Mouse (Mus musculus) frontal cortex, postnatal 10 days (tissue): ENCODE measurements at regions not wholly inside any gene's neighbourhood (a gene's known extent, or its start where the extent isn't known, plus 50 kb on each side); places are given as distances from the start of the nearest gene placed in this dataset.

Experiments
- DNase-seq, 2 experiments: peaks; one replicate each; pipeline ENCODE4 v3.0.0; 2022; ENCODE audit warnings: low spot score in 2 of 2, mixed read lengths in 1 of 2

DNA sequence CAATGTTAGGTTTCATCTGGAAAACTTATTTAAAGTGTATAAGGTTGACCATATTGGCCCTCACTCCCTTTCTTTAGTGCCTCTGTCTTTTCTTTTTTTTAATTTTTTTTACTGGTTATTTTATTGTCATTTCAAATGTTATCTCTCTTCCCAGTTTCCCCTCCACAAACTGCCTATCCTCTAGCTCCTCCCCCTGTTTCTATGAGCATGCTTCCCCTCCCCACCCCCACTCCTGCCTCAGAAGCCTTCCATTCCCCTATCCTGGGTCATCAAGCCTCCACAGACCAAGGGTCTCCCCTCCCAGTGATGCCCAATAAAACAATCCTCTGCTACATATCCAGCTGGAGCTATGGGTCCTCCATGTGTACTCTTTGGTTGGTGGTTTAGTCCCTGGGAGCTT, 2134.9 kb upstream of the Lrrc6 start:
- no peak for DNase-seq

DNA sequence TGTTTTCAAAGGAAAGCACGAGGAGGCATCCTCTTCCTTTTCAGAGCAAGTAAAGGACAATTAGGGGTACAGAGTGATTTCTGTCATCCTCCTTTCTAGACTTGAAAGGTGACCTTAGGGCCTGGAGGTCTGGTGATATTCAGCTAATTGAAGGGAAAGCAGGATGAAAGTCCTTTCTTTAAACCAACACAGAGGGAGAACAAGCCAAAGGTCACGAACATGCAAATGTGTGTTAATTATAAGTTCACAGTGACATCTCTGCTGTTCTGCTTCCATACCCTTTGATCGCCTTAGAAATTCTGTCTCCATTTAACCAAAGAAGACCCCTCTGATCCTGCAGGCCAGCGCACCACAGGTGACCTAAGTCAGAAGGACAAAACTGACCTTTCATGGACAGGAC, 2126.3 kb upstream of the Lrrc6 start:
- no peak for DNase-seq

DNA sequence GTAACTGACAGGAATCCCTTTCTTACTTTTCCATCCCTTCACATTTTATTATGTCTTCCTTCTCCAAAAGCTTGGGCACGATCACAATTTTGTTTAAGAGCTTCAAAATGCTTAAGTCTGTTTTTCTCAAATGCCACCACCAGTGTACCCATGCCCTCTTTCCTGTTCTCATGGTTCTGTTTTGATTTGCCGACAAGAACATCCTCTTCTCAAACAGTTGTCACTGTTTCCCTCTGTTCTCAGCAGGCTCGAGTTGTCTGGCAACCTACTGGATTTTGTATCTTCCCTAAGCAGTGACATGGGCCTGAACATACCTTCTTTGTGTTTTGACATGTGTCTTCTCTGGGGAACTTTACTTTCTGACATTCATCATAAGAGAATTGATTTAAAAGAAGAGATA, 2124.1 kb upstream of the Lrrc6 start:
- no peak for DNase-seq

DNA sequence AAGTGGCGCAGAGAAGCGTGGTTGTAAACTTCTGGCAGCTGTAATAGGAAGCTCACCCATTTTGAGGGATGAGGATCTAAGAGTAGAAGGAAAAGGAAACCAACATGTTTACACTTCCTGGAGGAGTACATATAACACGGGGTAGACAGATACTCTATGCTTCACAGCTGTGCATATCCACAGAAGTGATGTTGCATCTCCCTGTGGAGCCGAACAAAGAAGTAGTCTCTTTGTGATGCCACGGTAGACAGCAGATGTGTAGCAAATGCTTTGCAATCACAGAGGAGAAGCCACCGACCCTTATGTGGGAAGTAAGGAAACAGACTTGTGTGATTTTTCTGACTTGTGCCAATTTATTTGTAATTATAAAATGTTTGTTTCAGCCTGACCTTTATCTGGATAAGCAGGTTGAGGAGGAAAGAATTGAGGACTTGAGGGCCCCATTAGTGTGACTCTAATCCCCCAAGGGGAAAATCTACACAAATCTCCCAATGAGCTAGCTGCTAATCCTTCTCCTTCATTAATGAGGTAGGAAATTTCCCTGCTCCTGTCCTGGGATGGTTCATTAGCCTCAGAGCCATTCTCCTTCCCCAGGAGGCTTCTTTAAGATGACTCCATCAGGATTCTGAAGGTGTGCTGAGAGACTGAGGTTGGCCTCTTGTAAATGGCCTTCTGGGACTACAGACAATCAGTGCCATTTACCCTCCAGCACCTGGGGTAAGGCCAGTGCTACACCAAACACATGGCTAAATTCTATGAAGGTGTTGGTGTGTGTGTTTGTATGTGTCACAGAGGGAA, 2119.9 kb upstream of the Lrrc6 start:
- DNase-seq, result no peak

DNA sequence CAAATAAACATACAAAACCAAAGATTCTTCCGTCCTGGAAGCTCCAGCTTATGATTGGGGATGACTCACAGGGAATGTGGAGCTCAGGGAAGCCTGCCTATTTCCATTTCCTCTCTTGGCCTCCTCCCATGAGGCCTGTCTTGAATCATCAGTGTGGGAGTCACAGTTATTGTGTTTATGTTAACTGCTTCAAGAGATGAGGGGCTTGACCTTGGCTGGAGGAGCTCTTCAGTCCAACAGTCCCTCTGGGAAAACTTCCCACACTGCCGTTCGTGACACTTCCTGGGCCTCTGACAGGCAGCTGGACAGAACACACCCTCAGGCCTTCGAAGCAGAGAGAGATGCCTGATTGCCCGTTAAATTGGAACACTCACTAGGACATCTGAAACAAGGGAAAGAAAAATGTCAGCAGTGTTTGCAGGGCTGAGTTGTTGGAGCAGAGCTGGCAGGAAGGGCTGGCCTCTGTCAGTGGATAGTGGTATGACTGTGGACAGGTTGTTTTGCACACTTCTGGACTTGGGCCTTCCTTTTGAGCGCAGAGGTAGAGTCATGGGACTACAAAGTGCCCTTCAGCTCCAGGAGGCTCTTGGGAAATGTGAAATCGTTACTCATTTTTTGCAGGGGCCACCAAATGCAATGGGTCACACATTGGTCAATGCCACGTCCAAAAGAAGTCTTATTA, 2105.5 kb upstream of the Lrrc6 start:
- DNase-seq, result peak in 1 of 2 experiments; percentile 5

DNA sequence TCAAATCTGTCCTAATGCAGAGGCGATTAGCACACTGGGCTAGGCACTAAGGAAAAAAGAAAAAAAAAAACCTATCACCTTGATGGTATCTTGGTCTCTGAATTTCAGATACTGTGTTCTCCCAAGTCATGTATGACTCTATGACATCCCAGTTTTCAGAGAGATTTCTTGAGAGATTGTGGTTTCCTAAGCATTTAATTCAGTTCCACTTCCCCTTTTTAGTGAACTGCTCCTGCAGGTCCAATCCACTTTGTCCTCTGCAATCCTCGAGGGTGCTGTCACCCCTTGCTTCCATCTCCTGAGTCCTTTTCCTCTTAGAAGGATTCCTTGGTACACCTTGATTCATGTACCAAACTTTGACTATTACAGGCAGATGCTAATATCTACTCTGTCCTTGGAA, 2104.8 kb upstream of the Lrrc6 start:
- no peak for DNase-seq

DNA sequence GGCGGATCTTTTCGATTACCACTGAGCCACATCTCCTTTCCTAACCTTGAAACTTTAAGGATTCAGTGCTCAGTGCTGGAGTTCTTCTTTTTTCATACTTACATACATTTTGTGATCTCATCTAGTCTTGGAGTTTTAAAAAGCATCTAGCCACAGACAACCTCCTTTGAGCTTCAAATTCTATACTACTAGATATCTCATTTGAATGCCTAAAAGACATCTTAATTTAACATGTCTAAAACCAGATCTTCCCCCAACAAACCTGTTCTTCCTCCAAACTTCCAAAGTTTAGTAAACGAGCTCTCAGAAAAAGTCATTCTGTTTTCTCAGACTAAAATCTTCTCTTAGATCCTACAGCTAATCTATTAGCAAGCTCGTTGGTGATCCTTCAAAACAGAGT, 2081.5 kb upstream of the Lrrc6 start:
- no peak for DNase-seq

DNA sequence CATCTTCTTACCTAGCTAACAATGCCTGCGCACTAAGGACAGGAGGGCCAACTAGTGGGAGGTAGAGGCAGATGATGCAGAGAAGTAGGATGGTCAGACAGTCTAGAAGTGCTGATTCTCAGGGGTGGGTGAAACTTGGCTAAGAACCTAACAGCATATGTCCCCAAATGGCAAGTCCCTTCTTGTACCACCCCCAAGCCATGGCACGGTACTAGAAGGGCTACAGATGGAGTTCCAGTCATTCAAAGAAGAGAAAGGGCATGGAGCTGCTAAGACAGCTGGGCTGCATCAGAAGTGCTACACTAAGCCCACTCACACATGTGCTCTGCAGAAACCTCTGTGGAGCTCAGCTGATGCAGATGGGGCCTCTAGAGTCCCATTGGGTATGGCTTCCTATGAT, 2078.8 kb upstream of the Lrrc6 start:
- peak in 1 of 2 experiments; percentile 28 for DNase-seq

DNA sequence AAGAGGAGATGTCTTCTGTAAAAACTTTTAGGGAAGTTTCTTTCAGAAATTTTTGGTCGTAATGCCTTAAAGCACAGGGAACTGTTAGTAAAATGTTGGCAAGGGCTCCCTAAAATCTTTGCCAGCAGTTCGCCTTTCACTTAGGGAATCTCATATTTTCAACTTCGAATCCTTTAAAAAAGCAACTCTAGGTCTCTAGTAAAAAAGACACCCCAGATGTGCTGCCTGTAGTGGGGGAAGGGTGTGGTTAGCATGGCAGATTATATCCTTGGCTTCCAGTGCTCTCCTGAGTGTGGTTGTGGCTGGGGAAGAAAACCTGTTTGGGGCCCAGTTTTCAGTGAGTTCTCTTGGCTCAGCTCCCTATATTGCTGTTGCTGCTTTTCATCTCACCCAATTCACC, 2059.9 kb upstream of the Lrrc6 start:
- peak in 1 of 2 experiments; percentile 15 for DNase-seq

DNA sequence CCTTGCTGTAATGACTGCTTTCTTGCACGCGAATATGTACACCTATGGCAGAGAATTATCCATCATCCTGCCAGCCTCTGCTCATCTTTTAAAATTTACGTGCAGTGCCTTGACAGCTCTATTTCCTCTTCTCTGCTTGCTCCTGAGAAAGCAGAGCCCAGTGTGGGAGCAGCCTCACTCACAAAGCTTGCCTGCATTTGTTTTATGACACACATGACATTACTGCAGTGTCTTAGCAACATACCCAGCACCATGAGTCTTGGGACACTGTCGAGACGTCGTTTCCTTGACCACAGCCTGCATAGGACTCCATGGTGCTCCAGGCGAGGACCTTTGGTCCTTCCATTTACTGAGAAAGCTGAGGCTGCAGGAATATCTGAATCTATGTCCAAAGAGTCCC, 2055.4 kb upstream of the Lrrc6 start:
- DNase-seq, result no peak

DNA sequence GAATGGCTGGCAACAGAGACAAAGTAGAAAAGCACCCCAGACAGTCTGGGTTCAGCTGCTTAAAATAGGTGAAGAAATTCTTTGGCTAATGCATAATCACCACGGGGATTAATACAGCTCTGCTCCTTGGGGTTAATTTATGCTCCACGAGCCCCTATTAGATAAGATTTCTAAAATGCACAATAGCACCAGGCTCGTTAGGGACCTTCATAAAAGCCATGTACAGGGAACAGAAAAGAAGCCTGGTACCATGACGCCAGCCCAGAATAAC, 2035.3 kb upstream of the Lrrc6 start:
- DNase-seq, result no peak

DNA sequence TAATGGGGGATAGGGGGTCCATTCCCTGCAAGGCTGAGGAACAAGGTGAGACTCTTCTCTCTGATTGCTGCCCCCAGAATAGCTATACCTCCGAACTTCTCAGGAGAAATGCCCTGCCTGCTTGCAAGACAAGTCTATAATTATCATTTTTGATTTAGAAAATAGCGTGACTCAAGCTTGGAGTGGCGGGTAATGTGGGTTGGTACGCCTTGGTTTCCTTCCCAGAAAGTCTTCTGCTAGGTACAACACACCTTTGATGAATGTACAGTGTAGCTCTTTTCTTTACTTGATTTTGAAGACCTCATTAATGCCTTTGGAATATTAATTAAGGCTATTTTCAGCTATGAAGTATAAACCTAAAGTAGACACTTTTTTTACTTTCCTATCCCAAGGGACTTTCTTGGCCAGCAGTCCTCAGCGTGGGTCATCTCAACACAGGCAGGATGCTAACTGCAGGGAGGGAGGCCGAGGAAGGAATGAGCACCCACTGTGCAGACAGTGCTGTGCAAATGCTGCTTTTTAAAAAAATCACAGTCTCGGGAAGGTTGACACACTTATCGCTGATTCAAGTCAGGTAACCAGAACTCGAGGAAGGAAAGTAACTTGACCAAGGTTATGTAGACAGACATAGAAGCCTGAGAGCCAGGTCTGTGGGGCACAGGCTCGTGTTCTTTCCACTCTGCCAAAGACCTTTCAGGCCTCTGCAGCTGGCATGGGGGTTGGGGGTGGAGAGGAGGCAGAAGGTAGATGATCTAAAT, 2034.8 kb upstream of the Lrrc6 start:
- DNase-seq, result no peak

DNA sequence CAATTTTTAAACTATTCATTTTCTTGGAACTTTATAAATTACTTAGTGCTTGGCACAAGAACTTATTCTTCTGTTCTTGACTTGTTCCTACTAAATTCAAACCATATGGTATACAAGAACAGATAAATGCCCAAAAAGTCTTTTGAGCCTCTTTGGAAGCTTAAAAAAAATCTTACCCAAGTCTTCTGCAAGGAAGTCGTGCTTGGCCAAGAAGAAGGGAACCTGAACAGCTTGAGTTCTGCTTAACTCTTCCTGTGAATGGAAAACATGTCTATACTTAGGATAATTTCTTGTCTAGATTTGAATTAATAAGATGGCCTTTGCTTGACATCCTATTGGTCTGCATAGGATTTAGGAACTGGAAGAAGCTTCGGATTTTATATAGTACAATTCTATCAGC, 2020.0 kb upstream of the Lrrc6 start:
- no peak for DNase-seq

DNA sequence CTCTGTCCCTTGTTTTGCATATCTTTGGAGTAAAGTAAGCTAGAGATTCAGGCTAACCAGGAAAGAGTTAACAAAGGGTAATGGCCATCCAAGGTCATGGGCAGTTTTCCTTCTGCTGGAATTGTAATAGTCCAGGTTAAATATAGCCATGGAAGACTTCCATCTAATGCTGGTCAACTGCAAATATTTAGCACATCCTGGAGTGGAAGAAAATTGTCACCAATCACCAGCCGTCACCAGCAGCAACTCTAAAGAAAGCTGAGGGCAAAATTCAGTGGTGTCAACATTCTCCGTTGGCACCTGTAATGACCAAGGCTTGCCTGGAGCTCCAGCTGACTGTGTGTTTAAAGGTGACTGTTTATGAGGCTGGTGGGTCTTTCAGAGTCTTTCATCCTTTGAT, 2011.7 kb upstream of the Lrrc6 start:
- DNase-seq, result no peak

DNA sequence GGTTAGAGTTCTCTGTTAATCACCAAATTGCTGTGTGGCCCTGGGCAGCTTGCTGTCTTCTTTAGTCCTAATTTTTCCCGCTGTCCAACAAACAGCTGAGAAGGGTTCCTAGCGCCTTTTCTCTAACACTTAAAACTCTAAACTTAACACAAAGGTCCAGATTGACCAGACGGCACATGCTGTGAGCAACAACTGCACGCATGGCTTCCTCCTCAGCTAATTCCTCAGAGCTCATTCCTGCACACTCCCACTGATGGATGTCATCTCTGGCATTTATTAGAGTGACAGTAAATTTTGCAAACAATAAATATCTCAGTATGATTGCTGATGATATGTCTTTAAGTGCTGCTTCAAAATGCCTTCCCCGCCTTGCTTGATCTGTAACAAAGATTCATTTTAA, 2007.5 kb upstream of the Lrrc6 start:
- DNase-seq, result no peak

DNA sequence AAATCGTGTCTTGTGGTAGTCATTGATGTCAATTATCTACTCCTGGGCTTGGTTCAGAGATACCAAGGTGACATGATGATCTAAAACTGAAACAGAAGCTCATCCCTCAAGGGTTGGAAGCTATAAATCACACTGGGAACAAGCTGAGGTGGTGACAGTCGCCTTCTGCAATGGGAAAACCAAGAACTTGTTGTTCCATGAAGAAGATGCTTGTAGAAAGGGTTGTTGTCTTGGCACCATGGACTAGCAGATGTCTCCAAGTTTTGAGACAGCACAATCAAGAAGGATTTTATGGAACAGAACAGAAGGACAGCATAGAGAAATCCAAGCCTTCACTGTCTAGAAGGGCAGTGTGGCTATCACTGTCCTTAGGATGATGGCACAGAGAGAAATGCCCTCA, 2005.4 kb upstream of the Lrrc6 start:
- DNase-seq, result no peak

DNA sequence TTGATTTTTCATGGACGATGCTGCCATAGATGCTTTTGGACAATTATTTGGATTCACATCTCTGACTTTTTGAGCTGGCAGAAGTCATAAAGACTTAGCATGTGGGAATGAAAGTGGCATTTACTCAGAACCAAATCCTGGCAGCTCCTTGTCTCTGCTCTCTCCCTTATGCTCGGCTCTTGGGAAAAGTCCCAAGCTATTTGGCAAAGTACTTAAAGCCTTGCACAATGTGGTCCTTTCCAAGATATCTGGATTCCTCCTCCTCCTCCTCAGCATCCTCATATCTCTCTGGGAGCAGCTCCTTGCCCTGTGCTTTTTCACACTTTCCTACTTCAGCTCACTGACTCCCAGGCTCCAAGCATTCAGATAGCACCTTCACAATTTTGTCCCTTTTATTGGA, 1995.7 kb upstream of the Lrrc6 start:
- no peak for DNase-seq

DNA sequence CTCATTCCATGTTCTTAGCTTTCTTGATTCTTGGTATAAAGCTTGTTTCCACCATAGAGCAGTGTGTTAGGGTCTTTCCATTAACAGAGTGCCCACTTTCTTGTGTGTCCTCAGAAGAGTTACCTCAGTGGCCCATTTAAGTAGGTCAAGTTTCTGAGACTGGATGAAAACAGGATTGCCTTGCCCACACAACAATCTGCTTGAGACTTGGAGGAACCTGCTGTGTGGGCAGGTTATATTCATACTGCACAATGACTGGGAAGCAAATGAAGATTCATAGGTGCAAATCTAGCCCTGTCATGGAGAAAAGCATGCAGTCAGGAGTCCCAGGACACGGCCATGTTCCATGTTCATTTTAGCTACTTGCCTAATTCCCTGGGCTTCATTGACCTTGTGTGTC, 1984.1 kb upstream of the Lrrc6 start:
- no peak for DNase-seq

DNA sequence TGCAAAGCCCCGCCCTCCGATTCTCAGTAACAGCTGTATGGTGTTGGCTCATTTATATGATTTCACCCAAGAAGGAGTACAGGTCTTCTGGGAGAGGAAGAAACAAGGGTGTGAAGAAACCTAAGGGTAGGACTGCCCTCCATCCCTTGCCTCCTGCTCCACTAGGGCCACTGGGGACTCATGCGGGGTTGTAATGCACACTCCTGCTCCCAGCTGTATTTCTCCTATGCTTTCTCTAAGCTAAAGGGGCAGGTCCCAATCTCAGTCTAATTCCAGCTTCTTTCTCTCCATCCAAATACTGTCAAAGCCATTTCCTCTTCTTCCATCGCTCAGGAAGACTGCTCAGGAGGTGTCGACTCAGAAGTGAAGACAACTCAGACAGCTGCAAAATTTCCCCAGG, 1977.0 kb upstream of the Lrrc6 start:
- no peak for DNase-seq

DNA sequence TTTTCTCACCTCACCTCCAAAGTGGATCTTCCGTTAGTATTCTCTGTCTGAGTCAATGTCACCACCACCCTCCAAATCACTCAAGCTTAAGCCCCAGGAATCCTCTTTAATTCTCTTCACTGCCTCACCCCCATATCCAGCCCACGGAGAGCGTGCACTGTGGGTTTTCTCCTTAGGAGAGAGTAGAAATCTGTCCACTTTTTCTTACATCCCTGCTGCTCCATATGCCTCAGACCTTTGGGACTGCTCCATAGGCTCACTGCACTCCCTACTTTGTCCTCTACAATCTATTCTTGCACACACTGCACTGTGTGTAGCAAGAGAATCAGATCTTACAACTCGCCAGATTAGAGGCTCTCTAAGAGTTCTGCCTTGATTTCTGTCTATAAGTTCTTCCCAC, 1971.2 kb upstream of the Lrrc6 start:
- no peak for DNase-seq

DNA sequence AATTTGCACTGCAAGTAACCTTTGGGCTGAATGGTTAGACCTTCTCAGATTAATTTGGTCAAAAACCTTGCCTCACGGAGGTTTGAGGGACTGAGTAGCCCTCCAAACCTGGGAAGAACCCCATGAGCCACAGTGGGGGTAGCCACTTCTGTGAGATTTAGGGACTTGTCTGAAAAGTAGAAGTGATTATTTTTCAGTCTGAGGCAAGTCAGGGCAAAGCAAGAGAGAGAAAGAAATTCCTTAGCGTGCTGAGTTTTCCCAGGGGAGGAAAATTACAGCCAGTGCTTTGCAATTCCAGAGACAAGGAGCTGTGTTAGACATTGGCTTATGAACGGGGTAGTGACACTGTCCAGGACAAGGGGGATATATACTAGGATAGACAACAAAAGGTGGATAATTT, 1962.1 kb upstream of the Lrrc6 start:
- DNase-seq, result no peak

DNA sequence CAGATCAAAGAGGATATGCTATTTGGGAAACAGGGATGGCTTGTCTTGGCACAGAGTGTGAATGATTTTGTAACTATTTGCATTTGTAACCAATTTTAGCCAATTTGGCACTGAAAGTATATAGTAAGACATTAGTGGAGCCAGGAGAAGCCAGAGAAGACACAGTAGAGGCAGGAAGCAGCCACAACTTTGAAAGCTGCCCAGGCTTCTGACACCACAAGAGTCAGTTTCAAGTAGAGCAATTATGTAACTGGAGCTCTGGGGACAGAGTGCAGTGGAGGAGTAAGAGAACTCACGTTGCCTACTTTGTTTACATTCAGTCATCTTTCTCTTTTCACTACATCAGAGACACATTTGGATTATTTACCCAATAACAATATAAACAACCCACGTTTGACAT, 1956.5 kb upstream of the Lrrc6 start:
- no peak for DNase-seq

DNA sequence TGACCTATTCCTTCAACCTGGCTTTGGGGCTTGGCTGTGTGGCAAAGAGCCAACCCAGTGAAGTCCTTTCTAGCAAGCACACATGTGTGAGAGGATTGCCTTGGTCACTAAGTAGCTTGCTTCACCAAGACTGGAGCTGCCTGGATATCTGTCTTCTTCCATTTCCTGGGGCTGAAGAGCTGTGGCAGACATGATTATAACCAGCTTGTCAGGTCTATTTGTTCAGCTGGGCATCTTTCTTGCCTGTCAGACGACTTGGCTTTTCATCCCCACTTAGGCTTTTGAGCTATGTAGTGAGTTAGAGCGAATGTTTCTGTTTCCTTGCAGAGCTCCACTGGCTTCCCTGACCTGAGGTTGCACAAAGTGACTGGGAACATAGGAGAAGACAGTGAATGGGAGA, 1951.3 kb upstream of the Lrrc6 start:
- DNase-seq, result no peak
